Mouse (Mus musculus): ENCODE data around the gene Ubl5.

DNA sequence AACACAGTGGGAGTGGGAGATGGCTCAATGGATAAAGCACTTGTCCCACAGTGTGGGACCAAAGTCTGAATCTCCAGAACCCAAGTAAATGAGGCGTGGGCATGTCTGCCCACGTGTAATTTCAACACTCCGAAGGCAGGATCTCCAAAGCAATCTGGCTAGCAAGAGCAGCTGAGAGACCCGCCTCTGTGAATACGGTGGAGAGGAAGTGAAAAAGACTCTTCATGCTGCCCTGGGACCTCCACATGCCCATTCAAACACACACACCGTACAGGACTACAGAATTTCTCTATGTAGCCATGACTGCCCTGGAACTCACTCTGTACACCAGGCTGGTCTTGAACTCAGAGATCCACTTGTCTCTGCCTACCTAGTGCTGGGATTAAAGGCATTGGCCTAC is 41.4 kb upstream of the Ubl5 start:
- TF ChIP-seq EP300 (optimal IDR thresholded peaks at IDR 0.05) (no peak), CTCF (IDR thresholded peaks at IDR 0.05; ENCODE audit: low read depth) (no peak)

Measured in stomach, postnatal 0 days (tissue).